Mouse (Mus musculus) testis, adult 2 months (tissue): ENCODE results near the gene Gm37240. TPM values are rescaled to one million over a fixed set of nuclear protein-coding genes. Genes with fewer than 3 reads are reported as not detected.

Experiments
- H3K27ac ChIP-seq: fragments of 200-500 bp; 2 replicates; pipeline ENCODE4 v1.5.1; 2012; ENCODE audit warnings: low read depth, low read length; ENCODE audit not compliant: control insufficient read depth, insufficient read depth
- H3K27me3 ChIP-seq: fragments of 200-500 bp; 2 replicates; pipeline ENCODE4 v1.6.1; 2012; ENCODE audit warnings: mild to moderate bottlenecking, low read length, moderate library complexity; ENCODE audit not compliant: control insufficient read depth, insufficient read depth
- H3K36me3 ChIP-seq: fragments of 200-500 bp; 2 replicates; pipeline ENCODE4 v1.6.1; 2012; ENCODE audit warnings: mild to moderate bottlenecking, low read length; ENCODE audit not compliant: control insufficient read depth, insufficient read depth
- H3K4me1 ChIP-seq: fragments of 200-500 bp; 2 replicates; pipeline ENCODE4 v1.6.1; 2012; ENCODE audit warnings: low read length; ENCODE audit not compliant: control insufficient read depth, insufficient read depth
- H3K4me3 ChIP-seq: fragments of 200-500 bp; 2 replicates; pipeline ENCODE4 v1.5.1; 2012; ENCODE audit warnings: low read depth, mild to moderate bottlenecking, low read length, moderate library complexity, mixed read lengths; ENCODE audit not compliant: control insufficient read depth
- CTCF ChIP-seq: fragments of 200-500 bp; IDR thresholded peaks from 2 replicates; pipeline ENCODE4 v1.5.1; 2012; ENCODE audit warnings: low read depth, mild to moderate bottlenecking, inconsistent platforms, low read length, moderate library complexity; ENCODE audit not compliant: control insufficient read depth, insufficient read depth, insufficient replicate concordance
- POLR2A ChIP-seq: fragments of 200-500 bp; IDR thresholded peaks from 2 replicates; pipeline ENCODE4 v1.6.1; 2012; ENCODE audit warnings: low read depth, mild to moderate bottlenecking, inconsistent platforms, low read length, moderate library complexity; ENCODE audit not compliant: control insufficient read depth
- polyA plus RNA-seq: library from polyadenylated mRNA; depleted of rRNA; stranded (reverse); fragments of >200 nt; gene quantifications from 2 replicates; pipeline ENCODE4 v1.2.3, GENCODE M21; 2012

Gene Gm37240
- polyA plus RNA-seq, 1 experiment: not detected

DNA sequence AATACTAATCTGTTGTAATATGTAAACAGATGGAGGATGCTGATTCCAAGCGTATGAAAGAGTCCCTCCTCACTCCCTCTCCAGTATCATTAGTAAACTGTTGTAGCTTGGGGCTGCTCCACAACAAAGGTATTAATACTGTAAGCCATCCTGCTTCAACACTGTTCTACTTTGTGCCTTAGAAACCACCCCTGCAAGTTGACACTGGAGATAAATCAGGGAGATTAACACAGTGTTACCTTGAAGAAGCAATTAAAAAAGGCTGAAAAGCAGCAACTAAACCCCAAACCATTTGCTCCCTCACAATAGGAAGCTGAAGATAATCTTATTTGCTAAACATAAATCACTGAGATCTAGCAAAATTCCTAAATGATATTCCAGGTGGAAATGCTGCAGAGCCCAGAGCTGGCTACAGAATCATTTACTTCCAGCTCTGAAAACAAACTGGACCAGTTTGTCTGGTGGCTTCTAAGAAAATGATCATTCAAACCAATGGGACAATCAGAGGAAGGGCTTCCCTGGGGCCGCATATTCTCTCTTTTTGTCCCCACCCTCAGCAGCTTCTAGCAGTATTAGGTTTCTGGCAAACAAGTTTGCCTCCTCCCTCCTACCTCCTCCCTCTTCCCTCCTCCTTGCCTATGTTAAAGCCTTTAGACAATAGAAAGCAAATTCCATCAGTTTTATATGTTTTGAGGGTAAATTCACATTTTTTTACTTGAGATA, 45.7 kb downstream of the Gm37240 start:
- TF ChIP-seq POLR2A: no peak
- no peak for TF ChIP-seq CTCF
- Histone ChIP-seq H3K36me3 (no peaks in the 10 kb centered on the region), H3K4me1 (no peaks in the 10 kb centered on the region), H3K4me3 (no peak overlapping the region), H3K27me3 (no peaks in the 10 kb centered on the region), H3K27ac (no peak overlapping the region)

DNA sequence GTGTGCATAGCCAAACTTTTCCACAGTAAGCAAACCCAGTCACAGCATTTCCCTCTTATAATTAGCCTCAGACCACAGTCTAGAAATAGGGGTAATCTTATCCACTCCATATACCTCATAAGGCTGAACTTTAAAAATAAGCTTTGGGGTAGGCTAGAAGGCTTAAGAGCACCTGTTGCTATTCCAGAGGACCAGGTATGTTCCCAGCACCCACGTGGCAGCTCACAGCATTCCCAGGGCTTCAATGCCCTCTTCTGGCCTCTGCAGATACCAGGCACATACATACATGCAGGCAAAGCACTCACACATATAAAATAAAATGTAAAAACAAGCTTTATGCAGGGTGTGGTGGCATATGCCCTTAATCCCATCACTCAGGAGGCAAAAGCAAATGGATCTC, 53.7 kb downstream of the Gm37240 start:
- no peaks in the 10 kb centered on the region for H3K27me3 ChIP-seq
- H3K4me3 ChIP-seq: no peak overlapping the region
- no peaks in the 10 kb centered on the region for H3K36me3 ChIP-seq
- TF ChIP-seq CTCF: no peak
- TF ChIP-seq POLR2A: no peak
- H3K4me1 ChIP-seq: no peaks in the 10 kb centered on the region
- H3K27ac ChIP-seq: no peak overlapping the region

DNA sequence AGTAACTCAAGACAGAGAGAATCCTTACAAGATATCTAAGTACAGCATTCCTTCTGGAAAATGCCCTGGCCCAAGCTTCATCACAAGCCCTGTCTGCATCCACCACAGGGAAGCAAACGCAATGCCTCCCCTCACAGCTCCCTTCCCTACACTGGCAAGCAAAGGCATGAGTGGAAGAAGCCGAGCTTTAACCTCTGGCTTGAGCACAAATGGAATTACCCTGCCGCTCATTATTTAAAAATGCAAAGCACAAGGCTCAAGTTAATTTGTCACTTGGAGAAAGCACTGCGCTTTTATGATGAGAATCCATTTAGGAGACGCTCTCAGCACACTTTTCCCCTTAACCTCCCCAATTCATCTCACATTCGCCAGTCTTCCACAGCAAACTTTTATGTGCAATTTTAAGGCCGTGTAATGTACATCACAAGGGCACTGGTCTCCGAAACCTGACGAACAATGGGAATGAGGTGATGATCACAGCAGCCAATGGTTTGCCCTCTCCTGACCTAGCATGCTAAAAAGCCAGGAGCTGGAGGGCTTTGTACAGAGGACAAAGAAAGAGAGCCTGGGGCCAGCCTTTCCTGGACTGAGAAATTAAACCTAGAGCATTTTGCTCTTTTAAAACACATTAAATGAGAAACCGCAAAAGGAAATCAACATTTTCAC, 54.7 kb downstream of the Gm37240 start:
- H3K27ac ChIP-seq: no peak overlapping the region

DNA sequence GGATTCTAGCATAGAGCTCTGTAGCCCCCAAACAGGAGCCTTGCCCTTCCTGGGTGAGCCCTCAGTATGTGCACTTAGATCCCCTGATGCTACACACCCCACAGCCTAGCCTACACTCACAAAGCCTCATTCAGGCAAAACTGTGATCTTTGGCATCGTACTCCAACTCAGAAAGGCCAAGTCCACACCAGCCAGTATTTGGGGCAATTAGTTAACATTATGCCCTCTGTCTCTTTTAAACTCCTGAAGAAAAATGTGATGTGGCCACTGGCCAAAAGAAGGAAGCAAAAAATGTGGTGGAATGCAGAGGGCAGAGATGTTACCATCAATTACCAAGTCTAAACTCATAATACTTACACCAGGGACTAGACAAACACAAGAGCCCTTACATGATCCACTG, 55.5 kb downstream of the Gm37240 start:
- TF ChIP-seq CTCF (no peak), POLR2A (no peak)
- no peaks in the 10 kb centered on the region for H3K4me1 ChIP-seq
- H3K4me3 ChIP-seq: no peak overlapping the region
- H3K36me3 ChIP-seq: no peaks in the 10 kb centered on the region
- H3K27me3 ChIP-seq: no peaks in the 10 kb centered on the region
- H3K27ac ChIP-seq: no peak overlapping the region

More for the DNA sequence above, 54.7 kb downstream of the Gm37240 start:
- no peaks in the 10 kb centered on the region for H3K36me3 ChIP-seq
- no peaks in the 10 kb centered on the region for H3K4me1 ChIP-seq
- TF ChIP-seq POLR2A (no peak), CTCF (no peak)
- H3K27me3 ChIP-seq: no peaks in the 10 kb centered on the region
- H3K4me3 ChIP-seq: no peak overlapping the region

DNA sequence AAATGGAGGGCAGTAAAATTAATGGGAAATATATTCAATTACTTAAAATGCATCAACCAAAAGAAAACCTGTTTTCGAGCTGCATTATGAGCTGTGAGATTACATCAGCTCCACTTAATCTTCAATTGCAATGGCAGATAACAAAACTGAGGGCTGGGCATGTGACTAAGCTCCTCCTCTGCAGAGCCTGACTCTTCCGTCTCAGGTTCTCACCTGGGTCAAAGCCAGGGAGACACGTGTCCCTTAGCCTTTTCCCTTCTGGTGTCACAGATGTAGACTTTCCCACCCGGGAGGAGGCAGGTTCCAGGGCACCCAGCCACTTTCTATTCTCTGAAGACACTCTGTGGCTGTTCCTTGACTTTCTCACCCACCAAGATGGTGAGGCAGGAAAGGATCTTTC, 58.3 kb downstream of the Gm37240 start:
- no peaks in the 10 kb centered on the region for H3K27me3 ChIP-seq
- no peaks in the 10 kb centered on the region for H3K36me3 ChIP-seq
- TF ChIP-seq POLR2A: no peak
- no peak for TF ChIP-seq CTCF
- no peak overlapping the region for H3K27ac ChIP-seq
- no peaks in the 10 kb centered on the region for H3K4me1 ChIP-seq
- H3K4me3 ChIP-seq: no peak overlapping the region

DNA sequence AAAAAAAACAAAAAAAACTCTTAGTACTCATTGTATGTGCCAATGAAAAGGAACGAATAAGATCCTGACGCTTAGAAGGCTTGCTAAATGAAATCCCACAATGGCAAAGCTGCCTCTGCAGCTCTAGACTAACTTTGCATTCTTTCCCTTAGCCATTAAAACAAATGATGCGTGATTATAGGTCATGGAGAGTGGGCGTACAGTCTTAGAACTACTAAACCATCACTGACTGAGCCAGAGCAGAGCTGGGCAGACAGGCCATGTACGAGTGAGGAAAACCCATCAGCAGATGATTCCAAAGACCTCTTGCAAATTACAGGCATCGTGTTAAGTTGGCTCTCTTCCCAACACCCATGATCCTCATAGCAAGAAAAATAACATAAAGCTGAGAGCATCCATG, 59.5 kb downstream of the Gm37240 start:
- no peak for TF ChIP-seq POLR2A
- no peak for TF ChIP-seq CTCF
- no peak overlapping the region for H3K4me3 ChIP-seq
- H3K27ac ChIP-seq: no peak overlapping the region
- H3K36me3 ChIP-seq: no peaks in the 10 kb centered on the region
- no peaks in the 10 kb centered on the region for H3K27me3 ChIP-seq
- H3K4me1 ChIP-seq: no peaks in the 10 kb centered on the region

DNA sequence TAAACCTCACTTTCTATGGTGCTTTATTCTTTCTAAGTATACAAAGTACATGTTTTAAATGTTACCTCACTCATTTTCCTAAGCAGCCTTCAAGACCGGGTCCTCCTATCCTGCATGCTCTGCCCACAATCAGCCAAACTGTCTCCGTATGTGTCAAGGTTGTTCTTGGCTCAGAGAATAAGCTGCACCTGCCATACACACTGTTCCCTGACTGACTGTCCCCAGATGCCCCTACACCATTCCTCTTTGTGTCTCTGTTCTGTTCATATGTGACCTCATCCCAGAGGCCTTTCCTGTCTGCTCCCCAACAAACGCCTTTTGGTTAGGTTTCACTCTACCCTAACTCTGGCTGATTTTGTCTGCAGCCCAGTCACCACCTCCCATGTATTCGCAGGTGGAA, 60.0 kb downstream of the Gm37240 start:
- Histone ChIP-seq H3K27ac (no peak overlapping the region), H3K4me3 (no peak overlapping the region), H3K36me3 (no peaks in the 10 kb centered on the region)

More for the DNA sequence above, 60.0 kb downstream of the Gm37240 start:
- TF ChIP-seq POLR2A: no peak
- no peak for TF ChIP-seq CTCF
- H3K27me3 ChIP-seq: no peaks in the 10 kb centered on the region
- no peaks in the 10 kb centered on the region for H3K4me1 ChIP-seq
